Mouse (Mus musculus) splenic B cell, adult 2 months (primary cell): ENCODE results near the gene Zdhhc23.

Experiments used
- DNase-seq: peaks from one replicate; pipeline ENCODE4 v3.0.0-alpha.2; 2011; ENCODE audit warnings: low read depth, low spot score
- H3K27me3 ChIP-seq: 2 replicates; pipeline ENCODE4 v1.6.1; 2012; ENCODE audit warnings: mild to moderate bottlenecking, low read length, moderate library complexity, mixed read lengths; ENCODE audit not compliant: control insufficient read depth, poor library complexity, insufficient read depth, severe bottlenecking
- H3K36me3 ChIP-seq: 2 replicates; pipeline ENCODE4 v1.6.1; 2012; ENCODE audit warnings: mild to moderate bottlenecking, low read length, moderate library complexity, mixed read lengths; ENCODE audit not compliant: control insufficient read depth, poor library complexity, insufficient read depth, severe bottlenecking

The Zdhhc23 gene

DNA sequence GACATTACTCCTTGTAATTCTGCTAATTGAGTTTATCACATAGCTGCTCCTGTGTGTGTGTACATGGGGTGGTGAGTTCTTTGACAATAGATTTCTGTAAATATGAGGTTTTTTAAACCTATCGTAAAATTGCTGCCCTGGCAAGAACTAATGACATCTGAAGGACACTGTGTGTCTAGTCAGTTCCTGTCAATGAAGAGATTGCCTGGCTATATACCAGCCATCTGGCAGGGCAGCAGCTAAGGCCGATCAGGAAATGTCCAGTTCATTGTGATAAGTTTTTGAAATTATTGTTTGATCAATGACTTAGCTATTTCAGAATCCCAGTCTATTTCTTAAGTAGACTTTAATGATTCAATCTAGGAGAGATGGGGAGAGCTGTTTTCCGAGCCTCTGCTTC is 34.2 kb downstream of the Zdhhc23 start:
- no peaks in the 10 kb centered on the region for H3K27me3 ChIP-seq
- no peaks in the 10 kb centered on the region for H3K36me3 ChIP-seq
- DNase-seq, result no peak

DNA sequence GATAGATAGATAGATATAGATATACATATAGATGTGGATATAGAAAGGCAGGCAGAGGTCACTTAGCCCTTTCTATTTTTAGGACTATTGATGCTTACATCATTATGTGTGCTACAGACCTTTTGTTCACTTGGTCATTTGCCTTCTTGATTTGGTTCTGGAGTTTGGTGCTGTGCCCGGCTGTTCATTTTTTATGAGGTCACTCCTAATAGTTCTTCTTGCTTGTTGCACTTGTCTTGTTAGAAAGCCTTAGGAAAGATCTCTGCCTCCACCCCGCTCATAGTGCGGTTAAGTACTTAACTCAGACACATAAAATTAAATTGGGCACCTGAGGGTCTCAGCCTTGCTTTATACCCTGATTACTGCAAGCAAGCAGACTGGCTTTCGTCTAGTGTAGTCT is 38.7 kb downstream of the Zdhhc23 start:
- Histone ChIP-seq H3K27me3 (no peaks in the 10 kb centered on the region), H3K36me3 (no peaks in the 10 kb centered on the region)
- no peak for DNase-seq

DNA sequence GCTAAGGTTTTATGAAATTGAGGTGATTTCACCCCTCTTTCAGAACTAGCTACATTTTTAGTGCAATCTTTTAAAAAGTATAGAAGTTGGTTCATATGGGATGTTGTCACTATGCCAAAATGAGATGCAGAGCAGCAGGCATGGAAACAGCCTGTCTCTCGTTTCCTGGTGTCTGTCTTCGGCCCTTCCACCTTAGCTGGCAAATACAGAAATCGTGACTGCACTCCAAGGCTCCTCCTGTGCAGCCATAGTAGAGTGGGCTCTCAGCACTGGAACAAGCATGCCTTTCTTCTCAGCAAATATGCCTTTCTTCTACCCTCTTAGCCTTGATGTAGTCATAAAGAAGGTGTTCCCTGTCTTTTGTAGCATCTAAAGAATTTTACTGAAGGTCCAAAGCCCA is 43.7 kb downstream of the Zdhhc23 start:
- H3K27me3 ChIP-seq, result no peaks in the 10 kb centered on the region
- no peaks in the 10 kb centered on the region for H3K36me3 ChIP-seq
- DNase-seq, result no peak

DNA sequence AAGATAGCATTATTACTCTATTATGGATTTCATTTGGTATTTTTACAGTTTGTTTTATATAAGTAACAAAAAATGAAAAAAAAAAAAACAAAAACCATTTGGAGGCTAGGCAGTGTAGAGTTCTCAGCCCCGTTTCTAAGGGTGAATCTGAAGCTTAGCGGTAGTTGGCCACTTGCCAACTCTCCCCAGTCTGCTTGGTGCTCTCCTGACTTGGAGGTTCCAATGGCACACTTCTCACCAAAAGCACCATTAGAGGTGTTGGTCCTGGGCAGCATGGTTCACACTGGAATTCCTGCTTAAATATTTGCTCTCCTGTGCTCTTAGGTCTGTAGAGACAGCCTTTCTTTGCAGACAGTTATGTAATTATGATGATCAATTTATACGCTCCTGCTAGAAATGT is 44.2 kb downstream of the Zdhhc23 start:
- Histone ChIP-seq H3K36me3 (no peaks in the 10 kb centered on the region), H3K27me3 (no peaks in the 10 kb centered on the region)
- no peak for DNase-seq

DNA sequence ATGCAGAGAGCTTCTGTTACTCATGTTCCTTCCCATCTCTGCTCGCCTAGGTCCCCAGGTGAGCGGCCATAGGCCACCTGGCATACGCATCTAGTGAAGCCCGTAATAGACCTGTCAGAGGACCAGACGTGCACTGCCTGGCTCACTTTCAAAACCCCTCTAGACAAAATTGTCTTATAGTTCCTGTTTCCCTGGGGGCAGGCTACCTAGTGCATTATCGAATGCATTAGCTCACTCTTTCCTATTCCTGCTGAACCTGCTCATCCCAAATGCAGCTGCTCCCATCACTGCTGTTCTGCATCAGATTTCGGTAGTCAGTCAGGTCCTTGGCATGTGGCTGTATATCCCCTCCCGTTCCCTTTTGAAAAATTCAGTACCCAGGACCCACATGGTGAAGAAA is 44.7 kb downstream of the Zdhhc23 start:
- no peaks in the 10 kb centered on the region for H3K36me3 ChIP-seq
- no peaks in the 10 kb centered on the region; the same call in 1 of the 2 replicates for H3K27me3 ChIP-seq
- DNase-seq, result no peak

DNA sequence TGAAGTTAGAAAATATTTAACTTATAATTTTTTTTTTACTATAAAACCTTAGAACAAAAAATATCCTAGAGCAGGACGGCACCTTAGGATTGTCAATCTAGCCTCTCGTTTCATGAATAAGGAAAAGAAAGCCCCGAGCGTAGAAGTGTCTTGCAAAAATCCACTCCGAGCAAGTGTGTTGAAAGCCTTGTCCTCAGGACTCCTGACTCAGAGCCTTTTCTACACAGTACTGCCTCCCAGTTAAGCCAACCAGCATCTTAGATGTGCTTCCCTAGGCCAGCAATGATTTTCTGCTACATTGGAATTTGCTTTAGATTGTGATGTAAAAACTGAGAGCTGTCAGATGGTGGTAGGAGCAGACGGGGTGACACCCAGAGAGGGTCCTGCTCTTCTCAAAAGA is 46.5 kb downstream of the Zdhhc23 start:
- no peaks in the 10 kb centered on the region for H3K36me3 ChIP-seq
- DNase-seq, result no peak
- no peaks in the 10 kb centered on the region; the same call in 1 of the 2 replicates for H3K27me3 ChIP-seq

DNA sequence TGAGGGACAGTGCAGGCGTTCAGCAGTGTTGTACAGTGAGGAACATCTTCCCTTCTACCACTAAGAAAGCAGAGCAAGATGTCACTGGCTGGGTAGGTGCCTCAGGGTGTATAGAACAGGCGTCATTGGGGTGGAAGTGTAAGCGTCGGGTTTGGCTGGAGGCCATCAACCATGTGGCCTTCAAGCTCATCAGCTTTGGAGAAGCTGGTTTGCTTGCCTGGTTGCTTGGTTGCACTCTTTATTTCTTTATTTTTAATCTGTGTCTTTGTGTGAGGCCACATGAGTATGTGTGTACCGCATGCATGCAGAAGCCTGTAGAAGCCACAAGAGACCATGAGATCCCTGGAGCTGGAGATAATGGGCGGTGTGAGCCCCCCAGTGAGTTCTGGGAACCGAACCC is 47.3 kb downstream of the Zdhhc23 start:
- no peak for DNase-seq
- no peaks in the 10 kb centered on the region for H3K36me3 ChIP-seq

DNA sequence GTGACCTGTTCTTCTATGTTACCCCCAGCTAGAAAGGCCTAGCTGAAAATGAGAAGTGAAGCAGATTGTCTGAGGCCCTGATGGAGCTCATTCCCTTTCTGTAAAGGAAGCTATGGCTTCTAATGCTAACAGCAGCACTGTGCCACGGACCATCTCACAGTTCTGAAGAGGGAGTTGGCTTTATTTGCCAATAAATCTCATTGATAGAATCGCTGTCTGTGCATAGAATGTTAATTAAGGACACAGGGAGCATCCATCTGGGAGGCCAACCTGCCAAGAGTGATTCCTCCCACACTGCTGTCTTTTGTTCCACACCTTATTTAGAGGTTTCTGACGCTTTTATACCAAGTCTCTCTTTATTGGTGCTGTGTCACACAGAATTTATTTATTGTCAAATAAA is 48.1 kb downstream of the Zdhhc23 start:
- H3K36me3 ChIP-seq, result no peaks in the 10 kb centered on the region
- DNase-seq, result no peak
- H3K27me3 ChIP-seq, result no peaks in the 10 kb centered on the region; the same call in 1 of the 2 replicates

More for the DNA sequence above, 47.3 kb downstream of the Zdhhc23 start:
- H3K27me3 ChIP-seq, result no peaks in the 10 kb centered on the region; the same call in 1 of the 2 replicates

DNA sequence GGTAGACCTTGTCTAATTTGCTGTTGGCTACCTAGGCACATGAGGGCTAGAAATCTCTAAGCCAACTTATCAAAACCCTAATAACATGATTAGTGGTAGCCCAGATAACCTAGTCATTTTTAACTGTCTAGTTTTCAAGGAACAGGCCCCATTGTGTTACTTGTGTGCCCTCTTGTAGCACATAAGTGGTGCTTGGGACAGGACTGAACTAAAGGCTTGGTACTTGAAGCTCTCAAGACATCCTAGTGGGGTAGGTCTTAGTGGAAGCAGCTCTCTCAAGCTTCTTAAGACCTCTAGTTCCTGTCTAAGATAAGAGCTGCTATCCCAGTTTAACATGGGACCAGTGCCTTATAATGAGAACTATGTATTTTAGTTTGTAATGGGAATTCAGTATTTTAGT is 49.0 kb downstream of the Zdhhc23 start:
- DNase-seq, result no peak
- no peaks in the 10 kb centered on the region for H3K36me3 ChIP-seq
- H3K27me3 ChIP-seq, result no peaks in the 10 kb centered on the region; the same call in 1 of the 2 replicates

DNA sequence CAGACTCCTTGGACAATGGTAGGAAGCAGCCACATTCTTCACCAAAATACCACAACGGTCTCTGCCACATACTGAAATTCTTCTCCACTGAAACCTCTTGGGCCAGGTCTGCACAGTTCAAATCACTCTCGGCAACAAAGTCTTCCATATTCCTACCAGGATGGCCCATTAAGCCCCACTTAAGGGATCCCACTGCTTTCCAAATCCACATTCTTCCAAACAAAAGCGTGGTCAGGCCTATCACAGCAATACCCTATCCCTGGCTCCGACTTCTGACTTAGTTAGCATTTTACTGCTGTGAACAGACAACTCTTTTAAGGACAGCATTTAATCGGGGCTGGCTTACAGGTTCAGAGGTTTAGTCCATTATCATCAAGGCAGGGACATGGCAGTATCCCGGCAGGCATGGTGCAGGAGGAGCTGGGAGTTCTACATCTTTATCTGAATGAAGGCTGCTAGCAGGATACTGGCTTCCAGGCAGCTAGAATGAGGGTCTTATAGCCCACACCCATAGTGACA is 53.2 kb downstream of the Zdhhc23 start, which contains the start of gene Qtrt2:
Qtrt2 (minus strand) TSS at position 469 of the 519 bp plus-strand sequence.
- H3K36me3 ChIP-seq, result no peaks in the 10 kb centered on the region
- H3K27me3 ChIP-seq, result no peaks in the 10 kb centered on the region; the same call in 1 of the 2 replicates

DNA sequence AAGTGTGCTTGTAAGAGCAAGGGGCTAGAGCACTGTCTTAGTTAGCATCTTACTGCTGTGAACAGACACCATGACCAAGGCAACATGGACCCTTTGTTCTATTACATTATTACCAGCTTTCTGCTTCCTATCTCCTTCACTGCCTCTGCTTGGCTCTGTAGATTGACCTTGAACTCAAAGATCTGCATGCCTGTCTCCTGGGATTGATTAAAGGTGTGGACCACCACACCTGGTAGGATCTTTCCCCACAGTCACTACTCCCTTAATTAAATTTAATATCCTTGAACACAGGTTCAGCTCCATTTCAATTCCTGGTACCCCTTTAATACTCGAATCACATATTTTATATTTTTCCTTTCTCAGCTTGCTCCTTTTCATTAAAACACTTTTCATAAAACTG is 53.7 kb downstream of the Zdhhc23 start:
- Histone ChIP-seq H3K27me3 (no peaks in the 10 kb centered on the region; the same call in 1 of the 2 replicates), H3K36me3 (no peaks in the 10 kb centered on the region)
- DNase-seq, result no peak

More for the DNA sequence above, 53.2 kb downstream of the Zdhhc23 start, which contains the start of gene Qtrt2:
- no peak for DNase-seq

DNA sequence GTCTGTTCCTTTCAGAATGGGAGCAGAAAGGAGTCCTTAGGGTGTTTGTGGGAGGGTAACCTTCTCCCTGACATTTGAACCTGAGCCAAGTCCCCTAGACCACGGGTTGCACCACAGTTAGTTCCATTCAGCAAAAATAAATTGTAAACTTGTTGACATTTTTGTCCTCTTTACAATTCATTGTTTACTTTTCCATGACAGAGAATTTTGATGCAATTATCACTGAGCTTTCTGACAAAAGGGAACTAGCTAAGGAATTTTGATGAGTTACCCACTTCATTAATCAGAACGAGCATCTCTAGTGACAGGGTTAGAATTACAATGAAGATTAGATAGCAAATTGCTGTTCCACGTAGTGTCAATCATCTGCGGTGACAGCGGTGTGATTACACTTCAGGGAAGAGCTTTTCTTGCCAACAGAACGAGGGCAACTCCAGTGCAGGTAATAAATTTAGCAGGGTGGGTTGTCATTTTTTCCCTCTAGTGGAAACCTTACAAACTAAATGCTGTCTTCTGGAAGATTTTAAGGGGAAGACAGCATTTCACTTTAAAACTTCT is 54.5 kb downstream of the Zdhhc23 start:
- DNase-seq, result no peak
- Histone ChIP-seq H3K36me3 (no peaks in the 10 kb centered on the region), H3K27me3 (no peaks in the 10 kb centered on the region; the same call in 1 of the 2 replicates)

DNA sequence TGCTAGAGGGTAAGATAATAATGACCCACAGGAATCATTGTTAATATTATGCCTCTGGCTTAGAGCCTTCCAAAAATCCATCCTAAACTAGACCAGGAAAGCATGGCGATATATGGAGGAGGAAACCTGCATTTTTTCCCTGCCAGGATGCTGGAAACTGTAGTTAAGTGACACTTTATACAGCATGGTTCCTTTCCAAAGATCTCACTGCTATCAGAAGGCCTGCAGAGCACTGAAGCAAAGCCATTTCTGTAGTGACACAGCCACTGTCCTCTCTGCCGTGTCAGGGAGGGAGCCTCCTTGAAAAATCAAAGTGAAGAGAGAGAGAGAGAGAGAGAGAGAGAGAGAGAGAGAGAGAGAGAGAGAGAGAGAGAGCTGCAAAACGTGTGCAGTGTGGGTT is 57.0 kb downstream of the Zdhhc23 start:
- no peaks in the 10 kb centered on the region for H3K36me3 ChIP-seq
- no peak for DNase-seq
- H3K27me3 ChIP-seq, result no peaks in the 10 kb centered on the region

DNA sequence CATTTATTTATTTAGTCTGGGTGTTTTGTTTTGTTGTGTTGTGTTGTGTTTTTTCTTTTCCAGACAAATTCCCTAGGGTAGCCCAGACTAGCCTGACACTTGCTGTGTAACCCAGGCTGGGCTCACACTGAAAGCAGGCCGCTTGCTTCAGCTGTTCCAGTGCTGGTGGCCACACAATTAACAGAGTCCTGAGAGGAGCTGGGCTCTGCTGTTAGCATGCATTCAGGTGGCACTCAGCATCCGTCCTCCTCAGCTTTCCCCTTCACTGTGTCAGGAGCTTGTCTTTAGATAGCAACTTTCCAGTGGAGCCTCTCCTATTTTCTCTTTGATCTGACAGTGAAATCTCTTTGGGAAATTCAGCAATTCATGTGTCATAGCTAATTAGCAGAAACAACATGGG is 57.6 kb downstream of the Zdhhc23 start:
- Histone ChIP-seq H3K36me3 (no peaks in the 10 kb centered on the region), H3K27me3 (no peaks in the 10 kb centered on the region)
- no peak for DNase-seq

DNA sequence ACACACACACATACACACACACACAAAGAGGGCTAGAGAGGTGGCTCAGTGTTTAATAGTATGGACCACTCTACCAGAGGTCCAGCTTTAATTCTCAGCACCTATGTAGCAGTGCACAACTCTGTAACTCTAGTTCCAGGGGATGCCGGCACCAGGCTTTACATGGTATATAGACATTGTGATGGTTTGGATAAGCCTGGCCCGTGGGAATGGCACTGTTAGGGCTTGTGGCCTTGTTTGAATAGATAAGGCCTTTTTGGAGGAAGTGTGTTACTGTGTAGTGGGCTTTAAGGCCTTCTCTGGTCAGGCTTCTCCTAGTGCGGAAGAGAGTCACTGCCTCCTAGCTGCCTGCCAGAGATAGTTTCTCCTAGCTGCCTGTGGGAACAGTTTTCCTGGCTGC is 60.7 kb downstream of the Zdhhc23 start:
- no peak for DNase-seq

More for the DNA sequence above, 60.7 kb downstream of the Zdhhc23 start:
- Histone ChIP-seq H3K27me3 (no peaks in the 10 kb centered on the region), H3K36me3 (0 out of 2 replicates have a peak, but pooled peaks cover 1% of the 10 kb centered on the region)
